Mouse (Mus musculus) testis, adult 2 months (tissue): ENCODE data around the gene Chst4. TPM values are rescaled to one million over a fixed set of nuclear protein-coding genes. Genes with fewer than 3 reads are reported as not detected.

Experiments used
- H3K27ac ChIP-seq: fragments of 200-500 bp; 2 replicates; pipeline ENCODE4 v1.5.1; 2012; ENCODE audit warnings: low read depth, low read length; ENCODE audit not compliant: control insufficient read depth, insufficient read depth
- H3K27me3 ChIP-seq: fragments of 200-500 bp; 2 replicates; pipeline ENCODE4 v1.6.1; 2012; ENCODE audit warnings: mild to moderate bottlenecking, low read length, moderate library complexity; ENCODE audit not compliant: control insufficient read depth, insufficient read depth
- H3K36me3 ChIP-seq: fragments of 200-500 bp; 2 replicates; pipeline ENCODE4 v1.6.1; 2012; ENCODE audit warnings: mild to moderate bottlenecking, low read length; ENCODE audit not compliant: control insufficient read depth, insufficient read depth
- H3K4me1 ChIP-seq: fragments of 200-500 bp; 2 replicates; pipeline ENCODE4 v1.6.1; 2012; ENCODE audit warnings: low read length; ENCODE audit not compliant: control insufficient read depth, insufficient read depth
- H3K4me3 ChIP-seq: fragments of 200-500 bp; 2 replicates; pipeline ENCODE4 v1.5.1; 2012; ENCODE audit warnings: low read depth, mild to moderate bottlenecking, low read length, moderate library complexity, mixed read lengths; ENCODE audit not compliant: control insufficient read depth
- CTCF ChIP-seq: fragments of 200-500 bp; IDR thresholded peaks from 2 replicates; pipeline ENCODE4 v1.5.1; 2012; ENCODE audit warnings: low read depth, mild to moderate bottlenecking, inconsistent platforms, low read length, moderate library complexity; ENCODE audit not compliant: control insufficient read depth, insufficient read depth, insufficient replicate concordance
- POLR2A ChIP-seq: fragments of 200-500 bp; IDR thresholded peaks from 2 replicates; pipeline ENCODE4 v1.6.1; 2012; ENCODE audit warnings: low read depth, mild to moderate bottlenecking, inconsistent platforms, low read length, moderate library complexity; ENCODE audit not compliant: control insufficient read depth
- polyA plus RNA-seq: library from polyadenylated mRNA; depleted of rRNA; stranded (reverse); fragments of >200 nt; gene quantifications from 2 replicates; pipeline ENCODE4 v1.2.3, GENCODE M21; 2012

Gene Chst4
- polyA plus RNA-seq, 1 experiment = 0.14 TPM

GRCm38 (mm10) chr8:110064606-110065365, 25.2 kb upstream of the Chst4 start:
- no peak overlapping the region for H3K27ac ChIP-seq
- H3K27me3 ChIP-seq = no peaks in the 10 kb centered on the region
- TF ChIP-seq CTCF = no peak
- H3K4me3 ChIP-seq = no peak overlapping the region
- no peaks in the 10 kb centered on the region for H3K36me3 ChIP-seq
- no peaks in the 10 kb centered on the region; the same call in none of the 2 replicates for H3K4me1 ChIP-seq

GRCm38 (mm10) chr8:110064161-110064560, 24.6 kb upstream of the Chst4 start:
- Histone ChIP-seq H3K27ac (no peak overlapping the region), H3K4me3 (no peak overlapping the region), H3K4me1 (no peaks in the 10 kb centered on the region; the same call in none of the 2 replicates), H3K36me3 (no peaks in the 10 kb centered on the region), H3K27me3 (no peaks in the 10 kb centered on the region)
- TF ChIP-seq POLR2A = no peak
- TF ChIP-seq CTCF = no peak

DNA sequence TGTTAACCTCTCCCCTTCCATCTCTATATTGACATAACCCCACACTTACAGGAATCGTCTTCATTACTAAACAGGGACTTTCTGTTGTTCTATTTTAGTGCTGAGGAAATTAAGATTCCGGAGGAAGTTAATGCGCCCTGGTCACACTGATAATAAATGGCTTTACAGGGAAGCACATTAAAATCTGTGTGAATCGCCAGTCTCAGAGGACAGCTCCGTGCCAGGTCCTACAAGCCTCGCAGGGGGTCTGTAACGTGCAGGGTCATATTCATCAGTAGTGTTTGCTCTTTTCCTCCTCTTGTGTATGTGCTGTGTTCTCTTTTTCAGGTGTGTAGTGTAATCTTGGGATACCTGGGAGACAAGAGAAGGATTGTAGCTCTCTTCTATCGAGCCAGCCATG, 18.7 kb upstream of the Chst4 start:
- no peak for TF ChIP-seq CTCF

GRCm38 (mm10) chr8:110051208-110051607, 11.7 kb upstream of the Chst4 start:
- no peaks in the 10 kb centered on the region for H3K27me3 ChIP-seq
- H3K4me3 ChIP-seq = no peak overlapping the region
- H3K27ac ChIP-seq = no peak overlapping the region
- peaks cover 2% of the 10 kb centered on the region; the same call in 1 of the 2 replicates for H3K4me1 ChIP-seq
- H3K36me3 ChIP-seq = no peaks in the 10 kb centered on the region
- TF ChIP-seq POLR2A = no peak
- TF ChIP-seq CTCF = no peak

More for the DNA sequence above, 18.7 kb upstream of the Chst4 start:
- no peak overlapping the region for H3K4me3 ChIP-seq
- no peaks in the 10 kb centered on the region for H3K4me1 ChIP-seq
- H3K27me3 ChIP-seq = no peaks in the 10 kb centered on the region
- no peaks in the 10 kb centered on the region for H3K36me3 ChIP-seq
- no peak overlapping the region for H3K27ac ChIP-seq

- H3K27me3 ChIP-seq = no peaks in the 10 kb centered on the region
- no peak overlapping the region for H3K27ac ChIP-seq
- no peak overlapping the region for H3K4me3 ChIP-seq
- H3K4me1 ChIP-seq = no peaks in the 10 kb centered on the region
- no peaks in the 10 kb centered on the region for H3K36me3 ChIP-seq
- TF ChIP-seq POLR2A (no peak), CTCF (no peak)
Observed at GRCm38 (mm10) chr8:110040509-110040908, 969 bp upstream of the Chst4 start.

GRCm38 (mm10) chr8:110039216-110039615, 324 bp downstream of the Chst4 start:
- Histone ChIP-seq H3K4me3 (no peak overlapping the region), H3K36me3 (no peaks in the 10 kb centered on the region), H3K27ac (no peak overlapping the region), H3K4me1 (no peaks in the 10 kb centered on the region), H3K27me3 (no peaks in the 10 kb centered on the region)
- TF ChIP-seq CTCF (no peak), POLR2A (no peak)

DNA sequence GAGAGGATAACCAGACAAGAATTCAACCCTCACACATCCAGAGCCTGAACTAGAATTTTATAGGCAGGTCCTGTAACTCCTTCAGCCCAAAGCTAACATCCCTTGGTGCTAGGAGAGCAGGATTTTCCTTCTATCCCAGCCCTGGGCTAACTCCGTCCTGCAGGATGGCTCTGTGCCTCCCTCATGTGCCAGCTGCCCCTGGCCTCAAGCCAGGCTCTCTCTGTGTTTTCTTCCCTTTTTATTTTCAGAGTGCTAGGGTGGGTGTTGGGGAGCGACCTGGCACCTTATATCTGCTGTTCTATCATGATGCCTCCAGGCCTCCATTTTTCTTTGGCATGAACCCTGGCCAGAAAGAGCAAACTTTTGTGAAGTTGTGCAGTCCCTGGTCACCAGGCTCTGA, 3.4 kb downstream of the Chst4 start:
- Histone ChIP-seq H3K36me3 (no peaks in the 10 kb centered on the region), H3K27me3 (no peaks in the 10 kb centered on the region)

More for the DNA sequence above, 3.4 kb downstream of the Chst4 start:
- Histone ChIP-seq H3K27ac (no peak overlapping the region), H3K4me3 (no peak overlapping the region), H3K4me1 (no peaks in the 10 kb centered on the region)
- TF ChIP-seq CTCF (no peak), POLR2A (no peak)
